Mouse (Mus musculus) adrenal gland (tissue): ENCODE data around the gene Rffl.
"Not testable (repeated sequence)": the region's sequence is repeated elsewhere in the genome, so short reads cannot be mapped to it uniquely, and the experiment has no call there.

ENCODE experiments used
- intact Hi-C: fragments of 180-260 bp; cut with DNase I; formaldehyde crosslinking; loops from one replicate; pipeline ENCODE4 v1.15.1; 2025

Gene Rffl

DNA sequence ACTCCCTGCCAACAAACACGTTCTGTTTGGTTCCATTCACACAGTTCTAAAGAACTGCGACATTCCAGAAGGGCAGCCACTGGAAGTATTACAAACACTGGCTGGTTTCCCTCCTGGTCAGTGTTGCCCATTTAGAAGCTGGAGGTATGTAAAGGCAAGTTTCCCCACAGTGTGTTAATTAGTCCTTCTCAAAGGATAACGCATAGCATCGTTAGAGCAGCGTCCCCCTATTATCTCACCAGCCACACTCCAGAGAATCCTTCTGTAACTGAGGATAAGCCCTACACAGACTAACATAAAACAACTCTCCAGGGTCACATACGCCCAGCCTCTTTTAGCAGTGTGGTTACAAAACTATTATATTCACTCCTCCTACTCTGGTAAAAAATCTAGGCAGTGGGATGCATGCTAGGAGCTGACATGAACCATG, 23.4 kb downstream of the Rffl start:
- intact Hi-C loops, result no loop called here

DNA sequence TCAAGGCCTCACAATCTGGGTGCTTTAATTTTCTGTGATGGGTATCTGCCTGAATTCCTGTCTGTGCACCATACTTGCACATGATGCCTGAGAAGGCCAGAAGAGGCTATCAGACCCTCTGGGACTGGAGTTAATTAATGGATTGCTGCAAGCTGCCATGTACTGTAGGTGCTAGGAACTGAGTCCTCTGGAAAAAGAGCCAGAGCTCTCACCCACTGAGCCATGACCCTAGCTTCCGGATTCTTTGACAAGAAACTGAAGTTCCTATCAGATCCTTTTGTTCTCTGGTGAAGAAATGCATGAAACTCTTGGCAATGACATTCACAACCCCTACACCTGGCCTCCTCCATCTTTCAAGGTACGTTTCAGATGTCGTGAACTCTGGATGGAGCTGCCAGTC, 24.1 kb downstream of the Rffl start:
- intact Hi-C loops, result no loop called here

GRCm38 (mm10) chr11:82846079-82846436, 25.0 kb downstream of the Rffl start:
- intact Hi-C loops, result no loop called here

GRCm38 (mm10) chr11:82845415-82846078, 25.5 kb downstream of the Rffl start:
- intact Hi-C loops, result no loop called here

DNA sequence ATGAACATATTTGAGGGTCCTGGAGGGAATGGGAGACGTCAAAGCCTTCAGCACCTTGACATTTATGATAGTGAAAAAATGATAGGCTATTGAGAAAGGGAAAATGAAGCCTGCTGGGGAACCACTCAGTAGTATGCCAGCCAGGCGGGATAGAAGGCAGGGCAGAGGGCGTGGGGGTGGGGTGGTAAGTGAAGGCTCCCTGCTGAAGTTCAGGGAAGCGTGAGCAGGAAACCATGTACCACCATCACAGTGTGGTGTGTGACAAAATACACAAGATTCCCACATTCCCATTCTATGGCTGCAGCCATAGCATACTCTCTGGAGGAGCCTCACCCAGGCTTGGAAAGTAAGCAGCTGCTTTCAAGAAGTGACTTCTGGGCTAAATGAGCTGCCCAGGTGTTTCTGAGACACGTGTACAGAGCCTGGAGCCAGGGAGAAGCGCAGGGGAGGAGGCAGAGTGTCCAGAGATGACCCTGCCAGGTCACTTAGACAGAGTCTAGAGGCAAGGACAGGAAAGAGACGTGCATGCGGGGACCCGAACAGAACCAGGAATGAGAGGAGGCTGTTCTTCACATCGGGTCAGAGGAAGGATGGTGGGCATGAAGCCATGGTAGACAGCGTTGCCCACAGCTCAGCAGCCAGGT, 26.1 kb downstream of the Rffl start:
- intact Hi-C loops, result no loop called here

- intact Hi-C loops, result no loop called here
Measured at GRCm38 (mm10) chr11:82838511-82838910, 32.5 kb downstream of the Rffl start.

DNA sequence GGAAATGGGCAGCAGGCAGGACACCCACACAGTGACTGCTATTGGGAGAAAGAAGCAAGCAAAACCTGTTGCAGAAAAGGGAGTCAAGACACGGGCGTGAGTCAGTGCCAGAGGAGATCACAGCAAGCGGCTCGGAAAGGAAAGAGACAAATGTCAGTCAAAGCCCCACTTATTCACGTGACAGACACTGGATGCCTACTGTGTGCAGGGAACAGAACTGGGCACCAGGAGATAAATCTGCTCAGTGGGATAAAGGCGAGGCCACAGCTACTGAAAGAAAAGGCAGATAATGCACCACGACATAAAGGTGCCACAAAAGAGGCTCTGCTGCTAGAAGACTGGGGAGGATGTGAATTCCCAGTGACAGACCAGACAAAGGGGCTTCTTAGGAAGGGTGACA, 33.2 kb downstream of the Rffl start:
- intact Hi-C loops, result no loop called here

- intact Hi-C loops, result no loop called here
Measured at GRCm38 (mm10) chr11:82837192-82837591, 33.8 kb downstream of the Rffl start.

GRCm38 (mm10) chr11:82835616-82836432, 35.2 kb downstream of the Rffl start:
- intact Hi-C loops, result no loop called here

DNA sequence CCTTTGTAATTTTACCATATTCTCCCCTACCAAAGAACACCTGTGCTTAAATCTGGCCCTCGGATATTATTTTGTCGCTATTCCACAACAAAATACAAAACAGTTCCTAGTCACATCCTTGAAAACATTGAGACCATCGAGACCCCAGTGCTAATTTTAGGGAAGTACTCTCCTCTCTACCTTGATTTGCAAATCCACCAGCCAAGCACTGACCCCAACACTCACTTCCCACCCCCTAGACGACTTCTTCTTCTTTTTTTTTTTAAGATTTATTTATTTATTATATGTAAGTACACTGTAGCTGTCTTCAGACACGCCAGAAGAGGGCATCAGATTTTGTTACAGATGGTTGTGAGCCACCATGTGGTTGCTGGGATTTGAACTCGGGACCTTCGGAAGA, 36.7 kb downstream of the Rffl start:
- intact Hi-C loops, result not testable (repeated sequence)

DNA sequence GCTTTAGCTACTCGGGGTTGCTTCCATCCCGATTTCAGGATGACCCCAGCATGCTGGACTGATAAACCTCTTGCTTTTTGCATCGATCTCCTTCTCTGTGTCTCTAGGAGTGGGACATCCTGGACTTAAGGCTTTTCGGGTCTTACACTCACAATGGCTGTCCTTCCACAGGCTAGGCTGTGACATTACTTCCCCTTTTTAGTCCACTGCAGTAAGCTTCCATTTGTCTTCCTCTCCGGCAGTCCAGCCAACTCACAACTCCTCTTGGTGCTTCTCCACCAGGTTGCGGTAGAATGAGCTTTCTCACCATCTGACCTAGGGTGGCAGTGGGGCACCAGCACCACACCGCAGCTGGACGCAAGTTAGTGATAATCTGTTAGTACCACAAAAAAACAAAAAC, 37.1 kb downstream of the Rffl start:
- intact Hi-C loops, result no loop called here

DNA sequence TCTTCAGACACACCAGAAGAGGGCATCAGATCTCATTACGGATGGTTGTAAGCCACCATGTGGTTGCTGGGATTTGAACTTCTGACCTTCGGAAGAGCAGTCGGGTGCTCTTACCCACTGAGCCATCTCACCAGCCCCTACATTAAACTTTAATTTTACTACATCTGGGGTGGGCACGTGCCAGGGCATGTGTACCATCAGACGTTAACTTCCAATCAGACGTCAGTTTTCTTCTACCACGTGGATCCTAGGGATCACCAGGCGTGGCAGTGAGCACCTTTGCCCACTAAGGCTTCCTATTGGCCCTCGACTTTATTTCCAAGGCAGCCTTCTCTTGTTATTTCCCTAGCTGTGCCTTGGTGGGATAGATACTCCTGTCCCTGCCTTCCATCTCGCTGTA, 38.6 kb downstream of the Rffl start:
- intact Hi-C loops, result not testable (repeated sequence)

DNA sequence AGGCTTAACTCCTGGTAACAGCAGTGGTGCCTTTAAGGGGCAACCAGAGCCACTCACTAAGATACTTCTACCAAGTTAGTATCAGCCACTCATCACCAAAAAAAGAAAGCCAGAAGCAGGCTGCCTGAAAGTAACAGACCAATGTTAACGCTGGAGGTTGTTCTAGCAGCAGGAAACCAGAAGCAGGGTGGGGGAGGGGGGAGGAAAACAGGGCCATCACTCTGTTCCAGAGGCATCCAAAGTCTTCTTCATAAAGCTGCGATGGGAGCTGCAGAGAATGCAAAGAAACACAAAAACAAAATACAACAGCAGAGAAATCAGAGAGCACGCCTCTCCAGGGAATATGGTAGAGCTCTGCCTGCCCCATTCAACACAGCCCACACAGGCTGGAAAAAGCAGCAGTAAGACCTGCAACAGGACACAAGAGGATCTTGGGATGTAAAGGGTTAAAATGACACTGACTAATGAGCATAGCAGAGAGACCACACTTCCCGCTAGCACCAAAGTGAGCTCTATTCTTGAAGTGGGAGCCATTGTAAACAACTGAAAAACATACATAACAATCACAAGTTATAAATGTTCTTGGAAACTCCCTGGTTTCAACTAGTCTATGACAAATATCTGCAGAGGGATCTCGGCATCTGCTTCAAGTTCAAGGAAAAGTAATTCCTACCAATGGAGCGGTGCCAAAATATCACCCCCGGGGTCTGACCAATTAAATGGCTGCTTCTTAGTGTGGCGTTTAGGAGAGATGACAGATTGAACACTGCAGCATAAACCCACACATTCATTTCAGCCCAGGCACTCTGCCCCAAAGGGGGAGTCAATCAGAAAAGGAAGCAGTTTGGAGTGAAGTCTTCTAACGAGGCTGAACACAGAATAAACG, 39.8 kb downstream of the Rffl start:
- intact Hi-C loops, result no loop called here

- intact Hi-C loops, result no loop called here
Measured at GRCm38 (mm10) chr11:82826818-82827217, 44.2 kb downstream of the Rffl start.

DNA sequence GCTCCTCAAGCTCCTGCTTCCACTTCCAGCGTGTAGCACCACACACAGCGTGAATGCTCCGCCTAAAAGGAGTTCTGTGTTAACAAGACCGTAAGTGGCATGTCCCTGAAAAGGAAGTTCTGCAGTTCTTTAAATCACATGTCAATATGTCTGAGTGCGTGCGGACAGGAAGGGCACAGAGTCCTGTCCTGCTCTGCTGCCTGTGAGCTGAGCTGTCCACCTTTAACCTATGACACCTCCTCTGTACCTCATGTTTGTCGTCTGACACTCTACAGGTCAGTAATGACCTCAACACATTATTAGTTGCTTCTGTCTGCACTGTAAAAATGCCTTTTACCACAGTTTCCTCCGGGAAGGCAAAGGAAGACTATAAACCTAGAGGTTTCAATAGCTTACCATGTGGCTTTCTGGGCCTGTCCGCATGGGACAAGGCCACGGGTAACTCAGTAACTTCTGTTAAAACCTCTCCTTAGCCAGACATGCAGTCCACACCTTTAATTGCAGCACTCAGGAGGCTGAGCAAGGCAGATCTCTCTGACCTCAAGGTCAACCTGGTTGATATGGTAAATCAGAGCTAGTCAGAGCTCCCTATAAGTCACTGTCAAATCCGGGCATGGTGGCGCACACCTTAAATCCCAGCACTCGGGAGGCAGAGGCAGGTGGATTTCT, 50.1 kb downstream of the Rffl start:
- intact Hi-C loops, result no loop called here

GRCm38 (mm10) chr11:82819350-82819749, 51.7 kb downstream of the Rffl start:
- intact Hi-C loops, result no loop called here

DNA sequence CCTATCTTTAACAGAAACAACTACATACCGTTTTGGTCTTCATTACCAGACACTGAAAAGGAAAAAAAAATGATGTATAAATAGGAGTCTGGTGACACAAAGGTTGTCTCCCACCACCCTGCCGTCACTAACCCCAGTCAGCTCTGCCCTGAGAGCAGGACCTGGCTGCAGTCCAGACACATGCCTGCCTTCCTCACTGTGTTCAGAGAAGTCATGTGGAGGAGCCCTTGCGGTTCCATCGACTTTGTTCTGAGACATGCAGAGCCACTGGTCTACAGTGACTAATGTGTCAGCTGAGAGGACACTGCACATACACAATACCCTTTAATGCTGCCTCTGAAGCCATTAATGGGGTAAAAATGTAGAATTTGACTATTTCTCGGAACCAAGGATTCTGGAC, 62.5 kb downstream of the Rffl start:
- intact Hi-C loops, result no loop called here

GRCm38 (mm10) chr11:82807370-82807769, 63.6 kb downstream of the Rffl start:
- intact Hi-C loops, result no loop called here

- intact Hi-C loops, result no loop called here
Measured at GRCm38 (mm10) chr11:82806656-82807055, 64.4 kb downstream of the Rffl start.

DNA sequence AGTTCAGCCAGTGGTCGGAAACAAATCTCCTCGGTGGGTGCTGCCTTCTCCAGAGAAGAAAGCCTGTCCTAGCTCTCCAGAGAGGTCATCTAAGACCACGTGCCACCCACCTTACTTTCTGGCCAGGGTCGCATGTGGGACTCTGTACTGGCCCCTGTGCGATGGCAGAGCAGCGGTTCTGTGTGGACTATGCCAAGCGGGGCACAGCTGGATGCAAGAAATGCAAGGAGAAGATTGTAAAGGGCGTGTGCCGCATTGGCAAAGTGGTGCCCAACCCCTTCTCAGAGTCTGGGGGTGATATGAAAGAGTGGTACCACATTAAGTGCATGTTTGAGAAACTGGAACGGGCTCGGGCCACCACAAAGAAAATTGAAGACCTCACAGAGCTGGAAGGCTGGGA, 87.6 kb downstream of the Rffl start:
- intact Hi-C loops, result no loop called here

DNA sequence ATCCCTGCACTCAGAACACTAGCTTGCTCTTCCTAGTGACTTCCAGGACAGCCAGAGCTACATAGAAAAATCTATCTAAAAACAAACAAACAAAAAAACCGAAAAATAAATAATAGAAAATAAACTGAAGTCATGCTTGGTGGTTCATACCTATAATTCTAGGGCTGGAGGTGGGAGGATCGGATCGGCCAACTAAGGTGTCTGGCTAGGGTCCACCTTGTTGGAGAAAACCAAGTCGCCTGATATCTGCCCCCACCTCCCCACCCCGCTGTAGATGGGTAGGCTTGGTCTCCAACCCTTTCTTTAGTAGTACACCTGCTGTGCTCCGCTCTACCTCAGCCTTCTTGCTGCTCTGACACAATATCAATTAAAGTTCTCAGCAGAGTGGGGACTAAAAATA, 88.8 kb downstream of the Rffl start:
- intact Hi-C loops, result no loop called here
